8 mouse cellular contexts compared by ENCODE assay signal in the genomic region with DNA sequence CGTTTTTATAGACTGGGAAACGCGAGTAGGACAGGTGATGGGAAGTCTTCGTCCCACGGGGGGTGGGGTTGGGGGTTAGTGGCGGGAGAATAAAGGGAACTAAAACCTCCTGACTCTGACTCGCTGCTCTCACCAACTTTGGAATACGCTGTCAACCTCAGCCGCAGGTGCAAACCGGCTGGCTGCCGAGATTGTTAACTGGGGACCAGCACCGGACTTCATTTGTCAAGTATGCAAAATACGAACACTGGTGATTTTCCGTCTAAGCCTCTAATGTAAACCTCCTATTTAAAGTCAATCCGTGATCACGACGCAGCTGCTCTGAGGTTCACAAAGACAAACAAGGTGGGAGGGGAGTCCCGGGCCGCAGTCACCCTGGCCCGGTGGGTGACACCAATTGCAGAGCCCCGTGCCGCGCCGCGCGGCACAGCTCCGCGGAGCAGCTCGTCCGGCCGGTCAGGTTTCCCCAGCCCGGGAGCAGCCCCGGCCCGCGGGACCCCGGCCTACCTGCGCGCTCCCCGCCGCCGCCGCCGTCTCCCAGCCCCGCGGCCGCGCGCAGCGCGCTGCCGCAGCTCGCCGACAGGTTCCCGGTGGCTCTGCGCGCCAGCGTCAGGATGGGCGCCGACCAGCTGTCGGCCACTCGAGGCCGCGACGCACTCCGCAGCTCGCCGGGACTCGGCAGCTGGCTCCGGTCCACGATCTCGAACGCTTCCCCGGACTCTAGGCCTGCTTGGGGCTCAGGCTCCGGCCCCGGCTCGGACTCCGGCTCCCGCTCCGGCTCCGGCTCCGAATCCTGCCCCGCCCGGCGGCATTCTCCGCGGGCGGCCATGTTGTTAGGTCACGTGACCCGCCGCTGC. TPM values are rescaled to one million over a fixed set of nuclear protein-coding genes. Genes with fewer than 3 reads are reported as not detected.
DNase-seq lines count a peak whose midpoint lies in the region; ATAC-seq lines count a peak whose summit lies in the region.

A gene (minus strand): TSS at position 849 of the 857 bp plus-strand sequence.

- H3K4me1 ChIP-seq in embryonic facial prominence, embryonic 14.5 days (ENCODE audit: control insufficient read depth, insufficient read depth, low read length): peaks cover 13% of the 10 kb centered on the region
- peaks cover 11% of the 10 kb centered on the region for H3K4me1 ChIP-seq in limb, embryonic 13.5 days
- peaks cover 11% of the 10 kb centered on the region for H3K4me1 ChIP-seq in midbrain, embryonic 15.5 days

- H3K9me3 ChIP-seq in embryonic facial prominence, embryonic 14.5 days (ENCODE audit: control insufficient read depth, low read length): no peaks in the 10 kb centered on the region
- no peaks in the 10 kb centered on the region for H3K9me3 ChIP-seq in limb, embryonic 13.5 days
- no peaks in the 10 kb centered on the region for H3K9me3 ChIP-seq in midbrain, embryonic 15.5 days

- peak within 1 kb of the TSS; percentile 94 for H3K9ac ChIP-seq in embryonic facial prominence, embryonic 14.5 days (ENCODE audit: low read depth, low read length)
- peak within 1 kb of the TSS; percentile 87 for H3K9ac ChIP-seq in limb, embryonic 13.5 days
- H3K9ac ChIP-seq in midbrain, embryonic 15.5 days: peak within 1 kb of the TSS; percentile 94

- peak within 1 kb of the TSS; percentile 87 for H3K4me3 ChIP-seq in embryonic facial prominence, embryonic 14.5 days (ENCODE audit: low read depth, low read length)
- H3K4me3 ChIP-seq in limb, embryonic 13.5 days: peak within 1 kb of the TSS; percentile 76
- peak within 1 kb of the TSS; percentile 92 for H3K4me3 ChIP-seq in midbrain, embryonic 15.5 days

- H3K4me2 ChIP-seq in embryonic facial prominence, embryonic 14.5 days (ENCODE audit: low read depth, low read length): peak within 1 kb of the TSS; percentile 76
- H3K4me2 ChIP-seq in limb, embryonic 13.5 days (replicated peaks): peak within 1 kb of the TSS; percentile 73
- peak within 1 kb of the TSS; percentile 68 for H3K4me2 ChIP-seq in midbrain, embryonic 15.5 days

- H3K27ac ChIP-seq in embryonic facial prominence, embryonic 14.5 days (replicated peaks; ENCODE audit: low read depth, low read length): peak within 1 kb of the TSS; percentile 94
- peak within 1 kb of the TSS; percentile 93 for H3K27ac ChIP-seq in limb, embryonic 13.5 days
- H3K27ac ChIP-seq in midbrain, embryonic 15.5 days: peak within 1 kb of the TSS; percentile 98

- no peaks in the 10 kb centered on the region for H3K36me3 ChIP-seq in embryonic facial prominence, embryonic 14.5 days (ENCODE audit: control insufficient read depth, insufficient read depth, low read length)
- no peaks in the 10 kb centered on the region for H3K36me3 ChIP-seq in limb, embryonic 13.5 days
- no peaks in the 10 kb centered on the region for H3K36me3 ChIP-seq in midbrain, embryonic 15.5 days (replicated peaks)

- ATAC-seq in embryonic facial prominence, embryonic 14.5 days (ENCODE audit: low read depth): peak; percentile 81
- ATAC-seq in limb, embryonic 13.5 days (ENCODE audit: low FRiP score, low read depth): peak; percentile 84
- peak; percentile 88 for ATAC-seq in midbrain, embryonic 15.5 days (replicated peaks)

- DNase-seq in 416B (ENCODE audit: low read depth): peak; percentile 82
- peak; percentile 60 to 69 for DNase-seq in adrenal gland, postnatal 4 days (ENCODE audit: low spot score in 2 of 2)
- DNase-seq in embryonic facial prominence, embryonic 14.5 days (ENCODE audit: low spot score): peak; percentile 91
- peak; percentile 80 for DNase-seq in heart, adult 8-10 months (ENCODE audit: low spot score)
- DNase-seq in kidney, adult 8-10 months: peak; percentile 81 to 87
- DNase-seq in spleen, adult 18-20 months: peak; percentile 73 to 84

- WGBS in embryonic facial prominence, embryonic 14.5 days: under 1% methylated on average over 53 of the region's 90 CpGs
- under 1% methylated on average over 90 of the region's 90 CpGs for WGBS in limb, embryonic 13.5 days
- WGBS in midbrain, embryonic 15.5 days: under 1% methylated on average over 90 of the region's 90 CpGs

- no peaks in the 10 kb centered on the region for H3K27me3 ChIP-seq in embryonic facial prominence, embryonic 14.5 days (replicated peaks; ENCODE audit: control insufficient read depth, insufficient read depth, low read length)
- no peaks in the 10 kb centered on the region for H3K27me3 ChIP-seq in limb, embryonic 13.5 days
- no peaks in the 10 kb centered on the region for H3K27me3 ChIP-seq in midbrain, embryonic 15.5 days (replicated peaks)

RNA-seq across cellular contexts. Expression of the gene that starts here (rescaled TPM):
- total RNA-seq in adrenal gland, postnatal 4 days (2021): 10 to 100 TPM; 32.8 to 34.2 TPM
- 22.2 and 23.1 TPM in 2 replicates for polyA plus RNA-seq in embryonic facial prominence, embryonic 14.5 days (2014; fragmentation: Nextera tagmentation; extraction: Ambion mirVana)
- total RNA-seq in heart, adult 8-10 months (2022): 10 to 100 TPM; 27.5 to 34.9 (median 30.2) TPM
- polyA plus RNA-seq in limb, embryonic 13.5 days (2015; fragmentation: Nextera tagmentation; extraction: Ambion mirVana): 22.8 and 27.9 TPM in 2 replicates
- 28.1 and 29.5 TPM in 2 replicates for polyA plus RNA-seq in midbrain, embryonic 15.5 days (2015; fragmentation: Nextera tagmentation; extraction: Ambion mirVana)

Comparison
In these comparisons a context has a peak if more than half of its experiments do, and no peak if none do; other contexts are left out.
1. Peak in every context shown above with its lines: DNase-seq, ATAC-seq, H3K4me3 ChIP-seq and H3K27ac ChIP-seq.